Mouse (Mus musculus) CD4-positive, CD25-positive, alpha-beta regulatory T cell, adult 2 months (primary cell): ENCODE results near the gene Tmem30b.

Experiments used
- DNase-seq: peaks from one replicate; pipeline ENCODE4 v3.0.0-alpha.2; 2012; ENCODE audit warnings: low read depth, low spot score

Gene Tmem30b

DNA sequence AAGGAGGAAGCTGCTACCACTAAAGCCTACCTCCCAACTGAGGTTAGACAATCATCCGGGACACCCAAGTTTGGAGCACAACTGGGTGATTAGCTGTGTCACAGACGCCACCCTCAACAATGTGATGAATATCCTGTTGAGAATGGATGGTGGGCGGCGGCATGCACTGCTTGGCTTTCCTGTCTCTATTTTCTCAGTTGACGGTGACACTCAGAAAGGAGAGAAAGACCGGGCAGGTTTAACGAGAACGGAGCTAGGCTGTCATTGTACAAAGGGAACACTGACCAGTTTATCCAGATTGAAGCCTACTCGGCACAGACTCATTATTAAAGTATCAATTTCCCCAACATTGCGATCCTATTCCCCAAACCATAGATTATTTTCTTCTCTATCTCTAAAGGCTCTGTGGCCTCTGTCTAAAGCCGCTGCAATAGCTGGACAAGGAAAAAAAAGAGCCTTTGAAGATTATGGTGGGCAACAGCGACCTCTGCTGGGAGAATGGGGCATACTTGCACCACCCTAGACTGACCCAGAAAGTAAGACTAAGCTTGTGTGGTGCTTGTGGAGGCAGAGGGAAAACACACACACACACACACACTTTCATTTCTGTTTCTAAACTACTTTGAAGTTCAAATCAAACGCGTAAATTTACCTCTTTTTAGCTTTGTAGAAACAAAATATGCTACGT is 29.0 kb downstream of the Tmem30b start:
- peak; percentile 69 for DNase-seq

DNA sequence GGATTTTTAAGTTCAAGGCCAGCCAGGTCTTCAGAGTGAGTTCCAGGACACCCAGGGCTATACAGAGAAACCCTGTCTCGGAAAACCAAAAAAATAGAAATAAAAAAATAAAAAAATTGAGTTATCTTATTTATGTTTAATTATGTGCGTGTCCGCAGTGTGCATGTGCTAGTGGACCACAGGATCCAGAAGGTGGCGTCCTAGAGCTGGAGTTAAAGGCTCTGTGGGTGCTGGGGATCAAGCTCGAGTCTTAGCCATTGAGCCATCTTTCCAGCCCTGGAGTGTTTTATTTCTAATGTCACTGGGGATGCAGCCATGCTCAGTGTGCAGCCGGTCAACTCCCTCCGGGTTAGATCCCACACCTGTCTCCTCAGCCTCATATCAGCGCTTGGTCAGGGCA is 29.7 kb downstream of the Tmem30b start:
- DNase-seq: no peak

DNA sequence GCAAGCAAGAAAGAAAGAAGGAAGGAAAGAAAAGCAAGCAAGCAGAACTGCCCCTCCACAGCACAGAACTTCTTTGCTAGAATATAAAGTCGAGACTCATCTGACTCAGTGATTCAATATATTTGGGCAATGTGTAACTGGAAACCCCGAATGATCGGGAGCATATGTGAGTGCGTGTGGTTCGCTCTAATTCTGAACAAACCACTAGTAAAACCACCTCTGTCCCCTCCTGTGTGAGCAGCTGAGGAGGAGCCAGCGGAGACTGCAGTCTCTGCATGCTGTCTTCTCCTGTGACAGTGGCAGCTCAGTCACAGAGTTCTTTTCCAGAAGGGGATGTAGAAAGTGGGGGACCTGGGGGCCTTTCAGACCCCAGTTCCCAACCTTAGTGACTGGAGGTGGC is 31.5 kb downstream of the Tmem30b start:
- DNase-seq: no peak

DNA sequence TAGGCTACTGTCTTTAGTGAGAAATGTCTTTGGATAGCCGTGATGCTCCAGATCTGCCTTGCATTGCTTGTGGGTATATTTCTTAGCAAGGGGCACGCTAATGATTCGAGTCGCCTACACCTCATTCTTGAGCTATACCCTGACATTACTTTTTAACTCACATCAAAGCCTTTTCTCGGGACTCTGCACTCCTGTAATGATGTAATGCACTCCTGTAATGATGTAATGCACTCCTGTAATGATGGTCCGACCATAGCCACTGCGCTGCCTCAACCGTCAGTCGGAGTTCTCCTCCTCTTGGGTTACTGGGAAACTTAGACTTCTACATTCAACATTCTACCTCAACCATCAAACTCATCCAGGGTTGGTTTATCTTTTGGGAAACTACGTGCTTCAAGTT is 32.2 kb downstream of the Tmem30b start:
- DNase-seq: no peak

DNA sequence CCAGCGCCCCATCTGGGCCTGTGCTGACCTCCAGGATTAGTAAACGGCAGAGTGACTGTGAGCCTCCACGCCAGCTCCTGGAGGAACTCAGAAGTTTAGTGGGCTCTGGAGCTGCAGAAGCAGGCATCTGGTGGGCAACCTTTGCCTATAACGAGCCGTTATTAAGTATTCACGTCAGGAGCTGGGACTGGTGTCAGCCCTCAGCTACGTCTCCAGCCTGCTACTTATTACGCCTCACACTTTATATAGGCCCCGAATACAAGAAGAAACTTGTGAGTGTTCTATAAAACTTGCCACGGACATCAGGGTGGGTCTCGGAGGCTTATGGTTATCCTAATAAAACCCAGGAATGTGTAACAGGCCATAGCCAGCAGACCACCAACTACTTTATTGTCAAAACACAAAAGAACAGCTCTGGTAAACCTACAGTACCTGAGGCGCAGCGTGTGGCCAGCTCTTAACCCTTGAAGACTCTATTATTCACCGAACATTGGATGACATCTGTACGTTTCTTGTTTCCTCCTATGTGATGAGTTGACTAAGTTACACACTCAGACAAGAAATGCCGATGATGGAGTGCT is 34.6 kb downstream of the Tmem30b start:
- no peak for DNase-seq

DNA sequence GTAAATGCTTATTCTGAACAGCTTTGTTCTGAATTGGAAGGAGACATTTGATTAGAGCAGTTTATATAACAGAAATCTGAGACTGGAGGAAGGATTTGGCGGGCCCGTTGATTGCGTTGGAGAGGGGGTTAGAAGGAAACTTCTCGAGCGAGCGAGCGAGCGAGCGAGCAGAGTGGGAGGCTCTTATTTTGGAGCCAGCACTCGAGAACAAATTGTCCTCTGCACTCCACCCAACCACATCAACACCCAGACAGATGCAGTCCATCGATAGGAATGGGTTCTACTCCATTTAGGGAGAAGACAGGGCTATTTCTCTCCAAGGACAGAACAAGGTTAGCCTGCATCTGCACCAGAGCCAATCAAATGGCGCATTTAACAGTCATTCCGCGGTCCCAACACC is 39.1 kb downstream of the Tmem30b start:
- DNase-seq: no peak

DNA sequence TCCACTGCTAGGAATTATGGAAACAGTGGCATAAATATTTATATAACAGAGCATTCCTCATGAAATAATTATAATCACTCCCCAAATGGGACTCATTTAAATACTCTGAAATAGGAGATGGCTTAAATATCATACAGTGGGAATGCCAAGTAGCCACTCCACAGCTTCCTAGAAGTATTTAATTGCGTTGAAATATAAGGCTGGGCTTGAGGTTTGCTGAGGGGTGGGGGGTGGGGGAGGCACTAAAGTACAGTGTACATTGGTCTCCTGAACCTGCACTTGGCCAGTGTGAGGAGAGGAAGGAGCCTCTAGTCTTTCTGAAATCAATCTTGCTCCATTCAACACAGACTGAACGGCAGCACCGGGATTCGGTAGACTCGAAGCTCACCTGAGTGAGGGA is 39.5 kb downstream of the Tmem30b start:
- no peak for DNase-seq

DNA sequence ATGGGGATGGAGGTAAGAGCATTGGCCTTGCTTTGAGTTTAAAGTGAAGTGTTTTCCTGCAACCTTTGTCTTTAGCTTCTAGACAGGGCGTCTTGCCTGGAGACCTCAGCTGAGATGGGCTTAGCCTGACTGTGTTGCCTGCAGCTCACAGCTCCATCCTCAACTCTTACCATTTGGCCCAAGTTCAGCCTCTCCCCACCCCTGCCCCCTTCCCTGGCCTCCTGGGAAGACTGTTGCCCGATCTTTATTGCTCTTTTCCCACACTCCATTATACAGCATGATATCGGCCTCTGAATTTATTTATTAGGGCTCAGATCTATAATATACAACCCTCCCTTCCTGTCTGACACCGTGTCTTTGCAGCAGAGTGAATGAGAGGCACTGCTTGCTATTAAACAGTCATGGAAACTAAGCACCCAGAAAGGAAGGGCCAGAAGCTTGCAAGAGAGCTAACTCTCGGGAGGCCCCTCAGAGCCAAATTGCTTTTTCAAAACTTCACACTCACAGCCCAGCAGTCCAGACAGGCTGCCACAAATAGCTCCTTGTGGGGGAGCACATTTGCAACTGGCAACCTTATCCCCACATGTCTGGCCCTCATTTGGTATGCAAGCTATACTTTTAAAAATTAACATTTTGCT is 45.4 kb downstream of the Tmem30b start:
- no peak for DNase-seq

DNA sequence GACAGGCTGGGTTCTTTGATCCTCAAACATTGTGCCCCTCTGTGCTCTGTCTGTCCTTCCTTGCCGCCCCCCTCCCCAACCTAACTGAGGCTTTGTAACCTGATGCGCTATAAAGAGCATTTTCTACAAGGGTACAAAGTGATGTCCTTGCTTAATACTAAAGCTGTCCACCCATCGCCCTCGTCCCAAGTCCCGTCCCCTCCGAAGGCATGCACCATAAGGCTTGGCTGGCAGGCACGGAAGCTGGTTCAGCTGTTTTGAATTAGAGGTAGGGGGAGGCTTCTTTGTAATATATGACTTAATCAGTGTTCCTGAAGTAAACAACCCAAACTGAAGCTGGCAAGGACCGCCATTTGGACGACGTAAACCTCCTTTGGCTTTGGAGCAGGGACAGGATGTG is 51.0 kb downstream of the Tmem30b start:
- DNase-seq: no peak

DNA sequence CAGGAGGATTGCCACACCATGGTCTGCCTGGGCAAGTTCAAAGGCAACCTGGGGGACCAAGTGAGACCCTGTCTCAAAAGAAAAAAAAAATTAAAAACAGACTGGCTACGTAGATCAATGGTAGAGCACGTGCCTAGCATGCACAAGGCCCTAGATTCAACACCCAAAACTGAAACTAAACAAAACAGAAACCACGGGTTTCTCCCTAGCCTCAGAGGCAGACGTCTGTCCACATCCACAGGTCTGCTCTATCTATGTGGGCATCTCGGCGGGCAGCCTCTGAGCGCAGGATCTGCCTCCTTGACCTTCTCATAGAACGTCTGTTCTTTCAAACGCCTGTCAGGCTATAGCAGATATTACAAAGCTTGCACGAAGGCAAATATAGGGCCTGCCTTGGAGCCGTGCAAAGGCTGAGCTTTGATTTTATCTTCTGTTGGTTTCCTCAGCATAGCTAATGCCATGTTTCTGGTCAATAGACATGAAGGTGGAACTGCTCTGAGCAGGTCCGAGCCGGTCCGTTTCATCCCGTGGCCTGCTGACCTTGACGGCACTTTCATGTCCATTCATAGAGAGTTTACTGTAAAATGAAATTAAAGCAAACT is 52.2 kb downstream of the Tmem30b start:
- peak; percentile 59 for DNase-seq
